Mouse (Mus musculus): ENCODE measurements around the gene Clip3. TPM values are rescaled to one million over a fixed set of nuclear protein-coding genes. Genes with fewer than 3 reads are reported as not detected.

Clip3 gene
- polyA plus RNA-seq (2016; fragmentation: Nextera tagmentation; extraction: Ambion mirVana), result 3.2 and 4.8 TPM in 2 replicates

GRCm38 (mm10) chr7:30291215-30292131 lies at the start of gene Clip3:
Gene Clip3 (plus strand): TSS chr7:30291728.
- H3K9ac ChIP-seq, result peak within 1 kb of the TSS; percentile 45
- H3K27ac ChIP-seq, result no peak within 1 kb of the TSS
- no peaks in the 10 kb centered on the region for H3K9me3 ChIP-seq (replicated peaks)
- ATAC-seq, result 0 out of 2 replicates have a peak, but pooled peaks have one; percentile 8
- H3K4me1 ChIP-seq, result no peaks in the 10 kb centered on the region
- WGBS (ENCODE audit: insufficient replicate concordance), result 12% methylated on average over 35 of the region's 35 CpGs
- H3K36me3 ChIP-seq, result no peaks in the 10 kb centered on the region
- H3K4me2 ChIP-seq, result peak within 1 kb of the TSS; percentile 39
- peak within 1 kb of the TSS; percentile 41 for H3K4me3 ChIP-seq
- peaks cover 50% of the 10 kb centered on the region for H3K27me3 ChIP-seq (replicated peaks)

DNA sequence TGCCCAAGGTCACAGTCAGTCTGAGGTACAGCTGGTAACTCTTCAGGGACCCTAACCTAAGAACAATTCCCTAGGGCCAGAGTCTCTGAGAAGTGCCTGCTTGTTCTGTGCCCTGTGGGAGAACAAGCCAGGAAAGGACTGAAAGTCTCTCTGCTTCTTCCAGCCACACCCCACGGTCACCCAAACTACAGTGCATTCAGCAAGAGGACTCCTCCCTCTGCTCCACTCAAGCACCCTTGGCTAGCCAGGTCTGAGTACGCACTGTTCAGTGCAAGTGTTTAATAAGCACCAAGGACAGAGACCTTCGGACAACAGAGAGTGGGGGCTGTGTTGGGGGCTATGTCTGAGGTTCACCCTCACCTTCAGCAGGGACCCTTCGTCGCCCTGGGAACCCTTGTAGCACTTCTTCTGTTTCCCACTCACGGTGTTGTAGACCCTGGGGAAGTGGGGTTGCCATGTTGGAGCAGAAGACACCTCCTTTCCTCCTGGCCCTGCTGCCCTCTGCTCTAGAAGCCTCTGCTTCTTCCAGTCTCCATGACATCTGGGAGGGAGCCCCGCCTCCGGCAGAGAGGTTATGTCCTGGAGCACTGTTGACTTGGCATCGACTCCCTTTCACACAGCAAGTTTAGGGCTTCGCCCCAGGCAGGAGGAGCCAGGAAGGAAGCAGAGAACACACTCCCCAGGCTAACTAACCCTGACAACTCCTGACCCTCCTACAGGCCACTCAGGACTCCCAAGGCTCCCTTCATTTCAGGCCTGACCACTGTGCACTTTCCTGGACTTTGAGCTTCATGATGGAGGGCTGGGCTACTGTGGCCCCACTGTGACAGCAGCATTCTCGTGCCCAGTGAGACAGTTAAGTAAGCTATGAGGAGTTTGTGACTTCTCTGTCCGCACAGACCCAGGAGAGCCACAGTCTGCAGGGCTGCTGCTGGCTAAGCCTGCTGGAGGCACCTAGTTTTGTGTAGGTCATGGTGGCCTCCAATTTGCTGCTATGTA lies 39.3 kb upstream of the Clip3 start:
- H3K9ac ChIP-seq, result no peak overlapping the region
- no peaks in the 10 kb centered on the region for H3K9me3 ChIP-seq (replicated peaks)
- H3K4me3 ChIP-seq, result no peak overlapping the region
- H3K27me3 ChIP-seq (replicated peaks), result no peaks in the 10 kb centered on the region
- peaks cover 91% of the 10 kb centered on the region for H3K36me3 ChIP-seq
- no peak overlapping the region for H3K4me2 ChIP-seq
- WGBS (ENCODE audit: insufficient replicate concordance), result 80% methylated on average over 12 of the region's 12 CpGs
- no peak; the same call in 1 of the 2 replicates for ATAC-seq
- H3K27ac ChIP-seq, result no peak overlapping the region
- no peaks in the 10 kb centered on the region for H3K4me1 ChIP-seq

DNA sequence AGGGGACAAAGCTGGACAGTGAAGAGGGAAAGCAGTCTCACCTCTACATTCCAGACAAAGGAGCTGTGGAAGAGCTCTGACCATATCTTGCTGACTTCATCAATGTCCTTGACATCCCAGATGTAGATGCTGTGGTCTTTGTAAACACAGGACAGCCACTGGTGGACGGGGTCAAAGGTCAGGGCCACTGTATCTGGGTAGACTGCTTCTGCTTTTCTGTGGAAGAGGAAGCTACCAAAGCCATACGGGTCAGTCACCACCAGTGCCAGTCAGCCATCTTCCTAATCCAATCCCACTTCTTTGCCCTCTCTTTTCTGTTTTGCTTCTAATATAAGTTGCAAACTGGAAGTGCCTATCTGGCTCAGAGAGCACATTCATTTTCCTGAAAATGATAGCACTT lies 26.5 kb upstream of the Clip3 start:
- no peak overlapping the region for H3K4me3 ChIP-seq
- H3K4me1 ChIP-seq, result no peaks in the 10 kb centered on the region
- no peak overlapping the region for H3K4me2 ChIP-seq
- no peak overlapping the region for H3K27ac ChIP-seq
- no peaks in the 10 kb centered on the region for H3K27me3 ChIP-seq (replicated peaks)
- 56% methylated on average over 2 of the region's 2 CpGs for WGBS (ENCODE audit: insufficient replicate concordance)
- no peak overlapping the region for H3K9ac ChIP-seq
- H3K36me3 ChIP-seq, result peaks cover 92% of the 10 kb centered on the region
- no peak for ATAC-seq
- H3K9me3 ChIP-seq (replicated peaks), result no peaks in the 10 kb centered on the region

GRCm38 (mm10) chr7:30265531-30265930 lies 26.0 kb upstream of the Clip3 start:
- H3K4me2 ChIP-seq, result no peak overlapping the region
- no peaks in the 10 kb centered on the region for H3K9me3 ChIP-seq (replicated peaks)
- no peak for ATAC-seq
- H3K4me1 ChIP-seq, result no peaks in the 10 kb centered on the region
- H3K4me3 ChIP-seq, result no peak overlapping the region
- peaks cover 92% of the 10 kb centered on the region for H3K36me3 ChIP-seq
- H3K9ac ChIP-seq, result no peak overlapping the region
- no peak overlapping the region for H3K27ac ChIP-seq
- no peaks in the 10 kb centered on the region for H3K27me3 ChIP-seq (replicated peaks)
- WGBS (ENCODE audit: insufficient replicate concordance), result 78% methylated on average over 5 of the region's 5 CpGs

- Histone ChIP-seq H3K4me3 (no peak overlapping the region), H3K27ac (no peak overlapping the region), H3K36me3 (peaks cover 93% of the 10 kb centered on the region), H3K27me3 (replicated peaks) (no peaks in the 10 kb centered on the region), H3K9me3 (replicated peaks) (no peaks in the 10 kb centered on the region), H3K9ac (no peak overlapping the region), H3K4me2 (no peak overlapping the region), H3K4me1 (no peaks in the 10 kb centered on the region)
- whole genome bisulfite sequencing (ENCODE audit: insufficient replicate concordance), result 81% methylated on average over 7 of the region's 7 CpGs
- no peak for ATAC-seq
Measured at GRCm38 (mm10) chr7:30265935-30266334, 25.6 kb upstream of the Clip3 start.

DNA sequence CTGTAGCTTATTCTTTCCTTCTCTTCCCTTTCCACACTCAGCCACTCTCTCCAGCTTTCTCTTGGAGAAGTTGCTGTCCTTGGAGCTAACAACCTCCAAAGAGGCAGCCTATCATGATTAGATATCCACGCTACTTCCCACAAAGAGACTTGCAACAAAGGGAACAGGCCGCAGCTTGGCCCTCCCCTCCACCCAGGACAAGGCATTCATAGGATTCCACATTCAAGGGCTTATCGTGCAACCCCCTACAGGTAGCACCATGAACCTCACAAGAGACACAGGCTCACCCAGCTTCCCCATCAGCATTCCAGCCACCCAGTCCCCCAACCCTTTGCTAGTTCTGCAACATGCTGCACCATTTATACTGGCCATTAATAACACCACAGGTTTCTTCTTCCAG lies 24.7 kb upstream of the Clip3 start:
- H3K9me3 ChIP-seq (replicated peaks), result no peaks in the 10 kb centered on the region
- no peak overlapping the region for H3K4me3 ChIP-seq
- H3K9ac ChIP-seq, result no peak overlapping the region
- H3K36me3 ChIP-seq, result peaks cover 93% of the 10 kb centered on the region
- H3K4me1 ChIP-seq, result no peaks in the 10 kb centered on the region
- ATAC-seq, result no peak
- H3K27me3 ChIP-seq (replicated peaks), result no peaks in the 10 kb centered on the region
- 75% methylated on average over 3 of the region's 3 CpGs for WGBS (ENCODE audit: insufficient replicate concordance)
- H3K4me2 ChIP-seq, result no peak overlapping the region
- no peak overlapping the region for H3K27ac ChIP-seq

DNA sequence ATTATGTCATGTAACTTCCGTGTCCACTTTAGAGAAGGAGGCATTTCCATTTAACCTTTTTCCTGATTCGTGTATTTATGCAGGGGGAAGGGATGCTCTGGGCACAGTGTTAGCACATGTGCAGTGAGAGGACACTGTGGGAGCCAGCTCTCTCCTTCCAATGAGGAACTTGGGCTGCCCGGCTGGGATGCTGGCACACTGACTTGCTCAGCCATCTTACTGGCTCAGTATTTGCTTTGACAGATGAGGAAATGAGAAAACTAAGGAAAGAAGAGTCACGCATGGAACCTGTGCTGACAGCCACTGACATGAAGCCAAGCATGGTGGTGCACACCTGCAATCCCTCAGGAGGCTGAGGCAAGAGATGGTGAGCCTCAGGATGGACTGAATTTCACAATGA lies 21.9 kb upstream of the Clip3 start:
- Histone ChIP-seq H3K36me3 (peaks cover 96% of the 10 kb centered on the region), H3K4me3 (no peak overlapping the region), H3K9me3 (replicated peaks) (no peaks in the 10 kb centered on the region), H3K9ac (no peak overlapping the region), H3K27ac (no peak overlapping the region), H3K4me2 (no peak overlapping the region), H3K4me1 (no peaks in the 10 kb centered on the region), H3K27me3 (replicated peaks) (no peaks in the 10 kb centered on the region)
- WGBS (ENCODE audit: insufficient replicate concordance), result 75% methylated on average over 4 of the region's 4 CpGs
- no peak for ATAC-seq

DNA sequence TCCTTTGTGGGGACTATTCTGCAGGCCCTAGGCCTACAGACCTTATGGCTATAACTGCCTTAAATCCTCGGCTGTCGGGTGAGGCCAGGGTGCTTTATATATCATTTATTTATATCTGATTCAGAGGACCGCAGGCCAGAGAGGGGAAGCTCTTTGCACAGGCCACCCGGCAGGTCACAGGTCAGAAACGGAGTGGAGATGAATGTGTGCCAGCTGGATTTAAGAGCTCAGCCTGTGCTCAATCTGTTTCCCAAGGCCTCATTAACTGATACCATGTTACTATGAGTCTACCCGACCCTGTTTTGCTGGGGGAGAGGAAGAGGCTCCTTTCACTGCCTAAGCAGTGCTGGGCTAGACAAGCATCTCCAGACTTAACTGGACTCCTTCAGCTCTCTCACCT lies 17.1 kb upstream of the Clip3 start:
- Histone ChIP-seq H3K9ac (no peak overlapping the region), H3K27ac (no peak overlapping the region), H3K4me1 (peaks cover 27% of the 10 kb centered on the region), H3K36me3 (peaks cover 64% of the 10 kb centered on the region), H3K4me3 (no peak overlapping the region), H3K4me2 (no peak overlapping the region), H3K9me3 (replicated peaks) (no peaks in the 10 kb centered on the region), H3K27me3 (replicated peaks) (no peaks in the 10 kb centered on the region)
- no peak for ATAC-seq
- 70% methylated on average over 6 of the region's 6 CpGs for WGBS (ENCODE audit: insufficient replicate concordance)

- Histone ChIP-seq H3K9ac (peak overlapping the region; percentile 81), H3K4me1 (peaks cover 44% of the 10 kb centered on the region), H3K4me3 (peak overlapping the region; percentile 84), H3K27ac (peak overlapping the region; percentile 97; the same call in 1 of the 2 replicates), H3K9me3 (replicated peaks) (no peaks in the 10 kb centered on the region), H3K4me2 (peak overlapping the region; percentile 94), H3K27me3 (replicated peaks) (no peaks in the 10 kb centered on the region), H3K36me3 (peaks cover 20% of the 10 kb centered on the region)
- 48% methylated on average over 2 of the region's 2 CpGs for WGBS (ENCODE audit: insufficient replicate concordance)
- no peak for ATAC-seq
Measured at GRCm38 (mm10) chr7:30278911-30279310, 12.6 kb upstream of the Clip3 start.

DNA sequence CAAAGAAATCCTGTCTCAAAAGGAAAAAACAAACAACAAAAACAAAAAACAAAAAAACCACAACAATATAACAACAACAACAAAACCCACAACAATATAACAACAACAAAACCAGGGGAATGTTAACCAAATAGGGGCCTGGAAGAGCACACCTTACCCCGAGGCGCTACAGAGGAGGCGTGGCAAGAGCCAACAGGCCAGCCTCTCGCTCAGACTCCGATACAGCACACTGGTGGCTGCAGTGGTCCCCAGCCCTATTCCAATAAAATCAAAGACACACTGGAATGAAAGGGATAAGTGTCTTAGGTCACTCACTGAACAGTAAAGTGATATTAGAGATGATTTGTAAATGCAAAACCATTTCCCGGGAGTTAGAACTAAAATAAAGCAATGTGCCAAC lies 12.0 kb upstream of the Clip3 start:
- H3K4me1 ChIP-seq, result peaks cover 44% of the 10 kb centered on the region
- H3K36me3 ChIP-seq, result peaks cover 13% of the 10 kb centered on the region
- no peaks in the 10 kb centered on the region for H3K9me3 ChIP-seq (replicated peaks)
- H3K4me2 ChIP-seq, result peak overlapping the region; percentile 94
- ATAC-seq, result peak; percentile 60
- no peaks in the 10 kb centered on the region for H3K27me3 ChIP-seq (replicated peaks)
- H3K4me3 ChIP-seq, result peak overlapping the region; percentile 84
- peak overlapping the region; percentile 81 for H3K9ac ChIP-seq
- H3K27ac ChIP-seq, result peak overlapping the region; percentile 97
- WGBS (ENCODE audit: insufficient replicate concordance), result 0% methylated on average over 6 of the region's 6 CpGs

GRCm38 (mm10) chr7:30279951-30280669 lies 11.4 kb upstream of the Clip3 start, which contains the start of the genes Thap8 and Wdr62:
Gene Thap8 (plus strand): TSS chr7:30280094.
Gene Wdr62 (minus strand): TSS chr7:30280419.
- Histone ChIP-seq H3K4me2 (peak within 1 kb of the TSS; percentile 94), H3K9me3 (replicated peaks) (no peaks in the 10 kb centered on the region), H3K4me1 (peaks cover 40% of the 10 kb centered on the region), H3K27me3 (replicated peaks) (no peaks in the 10 kb centered on the region), H3K27ac (peak within 1 kb of the TSS; percentile 97), H3K4me3 (peak within 1 kb of the TSS; percentile 84), H3K36me3 (peaks cover 8% of the 10 kb centered on the region), H3K9ac (peak within 1 kb of the TSS; percentile 81)
- ATAC-seq, result peak; percentile 93
- WGBS (ENCODE audit: insufficient replicate concordance), result under 1% methylated on average over 49 of the region's 49 CpGs
